Mouse (Mus musculus): ENCODE results near the gene Sergef. TPM values are rescaled to one million over a fixed set of nuclear protein-coding genes. Genes with fewer than 3 reads are reported as not detected.
A peak's percentile ranks its signal among the peaks of the same experiment; 100 is the strongest.

Sergef gene
- polyA plus RNA-seq, 1 experiment from 2014 or later: 13.4 TPM

DNA sequence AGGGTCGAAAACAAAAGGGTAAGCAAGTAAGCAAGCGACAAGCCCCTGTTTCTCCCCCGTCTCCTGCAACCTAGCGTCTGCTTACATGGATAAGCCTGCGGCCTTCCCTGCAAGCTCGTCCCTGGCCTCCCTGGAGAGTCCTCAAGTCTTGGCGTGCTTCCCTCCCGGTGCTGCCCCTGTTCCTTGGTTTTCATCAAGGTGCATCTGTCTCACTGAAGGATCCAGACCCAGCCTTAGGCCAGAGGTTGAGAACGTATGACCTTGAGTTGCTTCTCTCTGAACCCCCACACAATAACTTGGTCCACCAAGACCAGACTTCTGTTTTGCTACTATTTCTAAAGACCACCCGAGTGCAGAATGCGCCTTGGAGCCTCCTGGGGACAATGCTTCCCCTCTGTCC lies 82.2 kb downstream of the Sergef start:
- ChIA-PET CTCF (no interaction called here), POLR2A (no interaction called here)
- ATAC-seq (no peak), DNase-seq (ENCODE audit: low read depth, low spot score) (no peak)
- no peak for TF ChIP-seq CTCF (IDR thresholded peaks at IDR 0.05)
- in situ Hi-C loops (cut with MboI; ENCODE audit: low pct_unique_long_range_greater_than_20kb): no loop called here
- no peaks in the 10 kb centered on the region for H3K27me3 ChIP-seq

DNA sequence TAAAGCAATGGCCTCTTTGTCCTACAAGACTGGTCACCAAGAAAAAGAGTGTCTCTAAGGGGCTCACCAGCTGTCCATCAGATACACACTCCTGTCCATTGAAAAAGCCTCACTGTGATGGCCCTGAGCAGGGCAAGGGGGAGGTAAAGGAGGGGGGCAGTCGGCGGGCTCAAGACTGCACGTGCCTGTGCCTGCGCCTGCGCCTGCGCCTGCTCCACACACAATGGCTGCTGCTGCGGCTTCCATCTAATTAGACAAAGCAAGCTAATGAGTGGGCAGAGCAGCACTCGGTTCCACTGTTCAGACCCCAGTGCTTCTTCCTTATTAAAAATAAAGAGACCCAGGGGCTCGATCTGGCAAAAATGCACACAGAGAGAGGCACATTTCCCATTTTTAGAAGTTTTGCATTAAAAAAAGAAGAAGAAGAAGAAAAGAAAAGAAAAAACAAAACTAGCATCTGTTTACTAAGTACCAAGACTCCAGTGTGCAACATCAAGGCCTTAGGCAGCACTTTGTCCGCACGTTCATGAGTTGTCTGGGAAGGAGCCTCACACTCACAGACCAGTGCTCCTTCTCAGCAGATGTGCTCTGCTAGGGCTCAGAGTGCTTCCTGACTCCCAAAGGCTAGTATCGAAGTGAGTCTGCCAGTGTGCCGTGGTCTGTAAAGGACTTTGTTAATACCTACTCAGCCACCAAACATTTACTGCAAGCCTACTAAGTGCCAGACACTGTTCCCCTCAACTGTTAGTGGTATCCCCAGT lies 83.1 kb downstream of the Sergef start:
- TF ChIP-seq CTCF (IDR thresholded peaks at IDR 0.05): no peak
- no peaks in the 10 kb centered on the region for H3K27me3 ChIP-seq
- CTCF ChIA-PET: no interaction called here
- ATAC-seq (no peak), DNase-seq (ENCODE audit: low read depth, low spot score) (no peak)
- in situ Hi-C loops (cut with MboI; ENCODE audit: low pct_unique_long_range_greater_than_20kb): no loop called here
- POLR2A ChIA-PET: no interaction called here

DNA sequence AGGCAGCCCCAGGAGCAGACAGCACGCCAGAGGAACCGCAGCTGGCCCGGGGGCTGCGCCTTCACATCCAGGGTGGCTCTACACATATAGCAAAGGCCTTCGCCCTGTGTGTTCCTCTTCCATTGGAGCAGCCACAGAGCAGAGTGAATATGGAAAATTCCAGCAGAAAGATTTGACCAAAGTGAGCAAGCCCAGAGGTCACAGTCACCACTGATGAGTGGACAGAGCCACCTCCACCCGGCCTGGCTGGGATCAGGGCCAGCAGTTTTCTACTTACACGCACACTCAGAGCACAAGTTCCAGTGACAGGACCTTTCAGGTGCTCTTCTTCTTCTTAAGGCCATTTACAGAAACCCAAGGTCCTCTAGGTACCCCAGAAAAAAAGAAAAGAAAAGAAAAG lies 83.9 kb downstream of the Sergef start:
- ATAC-seq (no peak), DNase-seq (ENCODE audit: low read depth, low spot score) (no peak)
- TF ChIP-seq CTCF (IDR thresholded peaks at IDR 0.05): no peak
- CTCF ChIA-PET: no interaction called here
- no peaks in the 10 kb centered on the region for H3K27me3 ChIP-seq
- in situ Hi-C loops (cut with MboI; ENCODE audit: low pct_unique_long_range_greater_than_20kb): no loop called here
- POLR2A ChIA-PET: no interaction called here

DNA sequence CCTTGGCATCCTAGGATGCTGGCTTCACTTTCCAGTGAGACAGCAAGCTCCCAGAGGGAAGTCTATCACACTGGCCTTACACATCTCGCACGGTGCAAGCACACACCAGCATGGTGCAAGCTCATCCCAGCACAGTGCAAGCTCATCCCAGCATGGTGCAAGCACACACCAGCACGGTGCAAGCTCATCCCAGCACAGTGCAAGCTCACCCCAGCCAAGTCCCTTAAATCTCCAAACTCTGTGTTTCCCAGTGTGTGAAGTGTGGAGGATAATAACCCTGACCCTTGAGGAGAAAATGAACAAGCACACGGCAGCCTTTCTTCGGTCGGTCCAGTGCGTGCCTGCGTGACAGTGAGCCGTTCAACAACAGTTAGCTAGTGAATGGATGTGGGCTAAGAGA lies 84.8 kb downstream of the Sergef start:
- POLR2A ChIA-PET: no interaction called here
- no peak for ATAC-seq
- no peak for DNase-seq (ENCODE audit: low read depth, low spot score)
- TF ChIP-seq CTCF (IDR thresholded peaks at IDR 0.05): no peak
- CTCF ChIA-PET: interaction anchor here (1.3 kb wide), 1 partner anchor 162 kb away, joined by 4 read pairs; no protein-coding TSS in a partner anchor
- in situ Hi-C loops (cut with MboI; ENCODE audit: low pct_unique_long_range_greater_than_20kb): no loop called here
- H3K27me3 ChIP-seq: no peaks in the 10 kb centered on the region

DNA sequence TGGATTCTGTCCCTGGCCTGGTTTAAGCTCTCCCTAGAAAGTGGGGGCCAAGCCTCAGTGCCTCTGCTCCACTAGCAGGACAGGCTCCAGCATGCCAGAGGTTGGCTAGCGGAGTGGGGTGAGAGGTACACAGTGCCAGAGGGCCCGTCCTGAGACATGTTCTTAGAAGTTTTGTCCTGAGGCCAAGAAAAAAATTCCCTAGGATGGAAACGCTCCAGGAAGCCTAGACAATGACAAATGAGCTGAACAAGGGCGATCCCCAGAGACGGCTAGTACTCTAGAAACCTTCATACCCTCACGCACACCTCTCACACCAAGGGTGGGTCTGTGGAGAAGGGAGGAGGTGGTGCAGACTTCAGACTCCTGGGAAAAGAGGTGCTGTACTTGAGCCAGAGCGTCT lies 85.6 kb downstream of the Sergef start:
- DNase-seq (ENCODE audit: low read depth, low spot score) (peak; percentile 24), ATAC-seq (no peak)
- no peaks in the 10 kb centered on the region for H3K27me3 ChIP-seq
- no peak for TF ChIP-seq CTCF (IDR thresholded peaks at IDR 0.05)
- POLR2A ChIA-PET: no interaction called here
- in situ Hi-C loops (cut with MboI; ENCODE audit: low pct_unique_long_range_greater_than_20kb): no loop called here
- CTCF ChIA-PET: interaction anchor here (1.3 kb wide), 1 partner anchor 161 kb away, joined by 4 read pairs; no protein-coding TSS in a partner anchor

DNA sequence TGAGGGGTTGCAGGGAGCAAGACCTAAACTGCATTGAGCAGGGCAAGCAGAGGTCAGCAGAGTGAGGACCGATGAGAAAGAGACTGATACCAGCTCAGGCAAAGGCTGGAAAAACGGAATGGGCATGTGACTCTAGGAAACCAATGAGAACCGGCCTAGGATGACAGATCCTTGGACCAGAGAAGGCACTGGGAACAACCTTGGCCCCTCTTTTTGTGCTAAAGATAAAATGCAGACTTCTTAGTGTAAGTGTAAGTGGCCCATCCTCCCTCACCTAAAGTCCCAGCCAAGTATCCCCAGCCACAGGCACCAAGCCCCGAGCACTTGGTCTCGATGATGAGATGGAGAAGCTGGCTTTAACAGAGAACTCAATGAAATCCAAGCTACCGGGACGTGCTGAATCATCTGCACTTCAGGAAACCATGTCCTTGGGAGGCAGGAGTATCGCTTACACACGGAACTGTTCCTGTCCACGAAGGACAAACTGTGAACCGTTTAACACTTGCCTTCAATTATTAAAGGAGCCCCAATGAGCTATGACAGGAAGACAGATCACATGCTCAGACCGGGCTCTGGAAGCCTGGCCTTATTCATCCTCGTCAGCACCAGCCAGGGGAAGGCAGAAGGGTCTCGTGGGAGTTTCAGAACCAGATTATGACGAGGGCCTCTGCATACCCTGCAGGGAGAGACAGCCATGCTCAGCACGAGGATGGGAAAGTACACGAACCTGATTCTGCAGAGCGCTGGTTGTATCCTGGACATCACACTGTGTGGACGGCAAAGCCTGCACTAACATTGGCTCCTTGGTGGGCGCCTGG lies 87.5 kb downstream of the Sergef start:
- ChIA-PET CTCF (no interaction called here), POLR2A (interaction anchor here (1.0 kb wide), 1 partner anchor 8 kb away, joined by 4 read pairs; no protein-coding TSS in a partner anchor)
- no peak for DNase-seq (ENCODE audit: low read depth, low spot score)

DNA sequence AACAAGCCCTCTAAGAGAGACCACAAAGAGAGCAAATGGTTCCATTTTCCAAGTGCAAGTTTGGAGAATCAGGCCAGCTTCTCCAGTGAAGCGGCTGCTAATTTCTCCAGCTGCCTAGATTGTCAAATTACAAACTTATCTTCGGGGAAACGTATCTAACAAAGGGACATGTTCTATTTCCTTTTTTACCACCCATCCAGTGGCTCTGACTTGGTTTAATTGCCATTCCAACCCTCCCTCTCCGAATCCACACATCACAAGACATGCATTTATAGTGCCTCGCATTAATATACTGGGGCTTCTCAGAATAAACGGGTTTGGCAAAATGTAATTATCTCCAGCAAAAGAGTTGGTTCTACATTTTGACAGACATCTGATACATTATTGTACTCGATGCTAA lies 88.4 kb downstream of the Sergef start:
- POLR2A ChIA-PET: no interaction called here
- ATAC-seq (no peak), DNase-seq (ENCODE audit: low read depth, low spot score) (no peak)
- H3K27me3 ChIP-seq: no peaks in the 10 kb centered on the region
- CTCF ChIA-PET: interaction anchor here (1.0 kb wide), 1 partner anchor 8 kb away, joined by 5 read pairs; no protein-coding TSS in a partner anchor
- TF ChIP-seq CTCF (IDR thresholded peaks at IDR 0.05): no peak
- in situ Hi-C loops (cut with MboI; ENCODE audit: low pct_unique_long_range_greater_than_20kb): no loop called here

More for the DNA sequence above, 87.5 kb downstream of the Sergef start:
- in situ Hi-C loops (cut with MboI; ENCODE audit: low pct_unique_long_range_greater_than_20kb): no loop called here
- no peak for TF ChIP-seq CTCF (IDR thresholded peaks at IDR 0.05)
- H3K27me3 ChIP-seq: no peaks in the 10 kb centered on the region
- ATAC-seq: no peak

DNA sequence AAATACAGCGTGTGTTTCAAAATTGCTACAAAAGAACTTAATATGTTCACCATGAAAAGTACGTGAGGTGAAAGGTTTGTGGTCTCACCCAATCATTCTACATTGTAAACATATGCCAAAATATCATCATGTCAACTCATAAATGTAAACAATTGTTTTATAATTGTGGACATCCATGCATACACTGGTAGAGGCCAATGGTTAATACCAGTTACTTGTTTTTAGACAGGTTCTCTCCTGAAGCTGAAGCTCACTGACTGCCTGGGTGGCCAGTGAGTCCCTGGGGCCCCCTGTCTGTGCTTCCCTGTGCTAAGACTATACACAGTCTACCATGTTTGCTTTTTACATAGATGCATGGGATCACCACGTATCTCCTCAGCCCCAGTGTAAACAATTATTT lies 91.5 kb downstream of the Sergef start:
- in situ Hi-C loops (cut with MboI; ENCODE audit: low pct_unique_long_range_greater_than_20kb): no loop called here
- ATAC-seq (no peak), DNase-seq (ENCODE audit: low read depth, low spot score) (no peak)

DNA sequence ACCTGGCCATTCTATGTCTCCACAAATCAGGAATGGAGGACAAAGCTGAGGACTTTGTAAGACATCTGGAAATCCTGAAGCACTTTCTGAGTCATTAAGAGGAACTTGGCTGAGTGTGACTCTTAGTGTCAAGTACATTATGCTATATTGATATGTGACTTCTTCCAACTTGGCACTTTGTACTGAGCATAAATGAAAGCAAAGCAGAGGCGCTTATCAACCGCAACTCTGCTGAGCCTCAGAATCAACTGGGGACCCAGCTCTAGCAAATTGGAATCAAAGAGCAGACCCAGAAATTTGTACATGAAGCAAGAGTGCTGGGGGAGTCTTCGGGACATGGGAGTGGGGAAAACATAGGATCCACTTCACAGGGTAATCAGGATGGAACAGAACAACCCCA lies 92.0 kb downstream of the Sergef start:
- no peak for ATAC-seq
- POLR2A ChIA-PET: no interaction called here
- CTCF ChIA-PET: no interaction called here
- no peaks in the 10 kb centered on the region for H3K27me3 ChIP-seq
- in situ Hi-C loops (cut with MboI; ENCODE audit: low pct_unique_long_range_greater_than_20kb): no loop called here
- no peak for DNase-seq (ENCODE audit: low read depth, low spot score)
- no peak for TF ChIP-seq CTCF (IDR thresholded peaks at IDR 0.05)

More for the DNA sequence above, 91.5 kb downstream of the Sergef start:
- CTCF ChIA-PET: interaction anchor here (0.6 kb wide), 1 partner anchor 314 kb away, joined by 3 read pairs; no protein-coding TSS in a partner anchor
- POLR2A ChIA-PET: no interaction called here
- no peak for TF ChIP-seq CTCF (IDR thresholded peaks at IDR 0.05)
- H3K27me3 ChIP-seq: no peaks in the 10 kb centered on the region

DNA sequence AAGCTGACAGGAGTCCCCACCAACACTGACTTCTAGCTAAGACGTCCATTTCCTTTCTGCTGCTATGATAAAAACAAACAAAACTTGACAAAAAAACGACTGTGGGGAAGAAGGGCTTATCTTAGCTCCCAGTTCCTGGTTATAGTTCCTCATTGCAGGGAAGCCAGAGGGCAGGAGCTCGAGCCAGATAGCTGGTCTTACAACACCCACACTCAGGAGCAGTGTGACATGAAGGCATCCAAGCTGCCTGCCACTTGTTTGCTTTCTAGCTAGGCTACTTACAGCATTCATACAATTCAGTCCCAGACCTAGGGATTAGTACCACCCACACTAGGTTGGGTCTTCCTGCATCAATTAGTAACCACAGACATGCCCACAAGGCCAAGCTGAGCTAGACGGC lies 93.1 kb downstream of the Sergef start:
- POLR2A ChIA-PET: no interaction called here
- CTCF ChIA-PET: no interaction called here
- DNase-seq (ENCODE audit: low read depth, low spot score) (no peak), ATAC-seq (no peak)
- TF ChIP-seq CTCF (IDR thresholded peaks at IDR 0.05): no peak
- in situ Hi-C loops (cut with MboI; ENCODE audit: low pct_unique_long_range_greater_than_20kb): no loop called here
- no peaks in the 10 kb centered on the region for H3K27me3 ChIP-seq

DNA sequence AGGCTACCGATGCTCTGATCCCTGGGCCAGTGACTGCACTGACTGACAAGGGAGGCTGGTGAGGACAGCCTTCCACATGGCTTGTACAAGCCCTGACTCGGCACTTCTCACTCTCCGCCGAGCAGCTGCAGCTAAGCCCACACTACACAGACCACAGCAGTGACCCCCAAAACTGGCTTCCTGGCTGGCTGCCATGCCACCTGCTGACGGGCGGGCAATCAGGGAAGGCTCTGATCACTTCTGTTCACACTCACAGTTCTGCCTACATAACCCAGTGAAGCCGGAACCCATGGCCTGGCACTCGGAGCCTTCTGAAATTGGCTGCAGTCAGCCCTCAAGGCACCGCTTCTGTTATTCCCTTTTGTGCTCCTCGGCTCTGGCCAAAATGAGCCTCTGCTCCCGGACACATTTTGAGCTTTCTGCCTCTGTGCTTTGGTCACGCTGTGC lies 95.4 kb downstream of the Sergef start:
- ChIA-PET CTCF (no interaction called here), POLR2A (interaction anchor here (1.3 kb wide), 1 partner anchor 9 kb away, joined by 4 read pairs; no protein-coding TSS in a partner anchor)
- TF ChIP-seq CTCF (IDR thresholded peaks at IDR 0.05): no peak
- in situ Hi-C loops (cut with MboI; ENCODE audit: low pct_unique_long_range_greater_than_20kb): no loop called here
- ATAC-seq (no peak), DNase-seq (ENCODE audit: low read depth, low spot score) (no peak)
- H3K27me3 ChIP-seq: no peaks in the 10 kb centered on the region
